Mouse (Mus musculus) cerebellum, postnatal 25 days (tissue): ENCODE data around the gene Manbal.

ENCODE experiments used
- DNase-seq, 2 experiments: peaks; one replicate each; pipeline ENCODE4 v3.0.0; 2021; ENCODE audit warnings: mixed read lengths in 2 of 2

The Manbal gene

DNA sequence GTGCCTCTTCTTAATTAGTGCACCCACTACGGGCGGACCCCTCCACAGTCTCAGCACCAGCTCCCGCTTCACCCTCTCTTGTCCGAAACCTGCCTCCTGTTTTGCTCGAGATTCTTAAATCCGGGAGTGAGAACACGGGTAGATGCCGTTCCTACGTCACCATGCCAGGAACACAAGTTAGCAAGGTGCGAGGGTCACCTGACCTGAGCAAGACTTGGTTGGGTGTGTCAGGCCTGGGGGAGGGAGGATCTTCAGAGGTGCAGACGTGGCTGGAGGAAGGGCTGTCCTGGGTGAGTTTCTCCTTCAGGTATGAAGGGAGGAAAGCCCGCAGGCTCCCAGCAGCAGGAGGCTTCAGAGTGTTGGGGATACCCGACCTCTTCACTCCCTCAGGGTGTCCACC is 50.8 kb downstream of the Manbal start, which contains the start of gene Src:
TSS of gene Src (plus strand) at position 239 of the 400 bp plus-strand sequence.
- no peak for DNase-seq

DNA sequence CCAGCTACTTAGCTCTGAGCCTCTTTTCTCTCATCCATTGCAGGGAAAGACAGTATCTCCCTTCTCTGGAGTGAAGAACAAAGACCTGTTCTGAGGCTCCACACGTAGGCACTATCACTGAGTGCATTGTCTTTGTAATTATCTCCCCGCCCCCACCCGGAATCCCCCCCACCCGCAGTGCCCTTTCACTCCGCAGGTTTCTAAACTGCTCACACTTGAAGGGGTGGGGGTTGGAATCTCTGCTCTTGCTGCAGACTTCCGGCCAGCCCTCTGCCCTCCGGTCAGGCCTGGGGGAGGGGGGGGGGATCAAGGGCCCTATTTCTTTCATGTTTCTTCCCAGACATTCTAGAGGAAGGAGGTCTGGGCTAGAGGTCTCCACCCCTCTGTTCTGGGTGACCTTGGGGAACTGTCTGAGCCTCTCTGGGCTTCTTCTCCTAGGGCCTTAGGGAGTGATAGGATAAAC is 51.2 kb downstream of the Manbal start:
- DNase-seq: no peak

DNA sequence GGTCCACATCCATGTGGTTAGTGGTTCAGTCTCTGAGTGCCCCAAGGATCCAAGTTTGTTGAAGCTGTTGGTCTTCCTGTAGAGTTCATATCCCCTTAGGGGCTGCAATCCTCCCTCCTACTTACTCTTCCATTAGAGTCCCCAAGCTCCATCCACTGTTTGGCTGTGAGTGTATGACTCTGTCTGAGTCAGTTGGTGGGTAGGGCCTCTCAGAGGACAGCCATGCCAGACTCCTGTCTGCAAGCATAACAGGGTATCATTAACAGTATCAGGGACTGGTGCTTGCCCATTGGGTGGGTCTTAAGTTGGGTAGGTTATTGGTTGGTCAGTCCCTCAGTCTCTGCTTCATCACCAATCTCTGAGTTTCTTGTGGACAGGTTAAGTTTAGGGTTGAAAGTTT is 52.1 kb downstream of the Manbal start:
- DNase-seq: no peak

DNA sequence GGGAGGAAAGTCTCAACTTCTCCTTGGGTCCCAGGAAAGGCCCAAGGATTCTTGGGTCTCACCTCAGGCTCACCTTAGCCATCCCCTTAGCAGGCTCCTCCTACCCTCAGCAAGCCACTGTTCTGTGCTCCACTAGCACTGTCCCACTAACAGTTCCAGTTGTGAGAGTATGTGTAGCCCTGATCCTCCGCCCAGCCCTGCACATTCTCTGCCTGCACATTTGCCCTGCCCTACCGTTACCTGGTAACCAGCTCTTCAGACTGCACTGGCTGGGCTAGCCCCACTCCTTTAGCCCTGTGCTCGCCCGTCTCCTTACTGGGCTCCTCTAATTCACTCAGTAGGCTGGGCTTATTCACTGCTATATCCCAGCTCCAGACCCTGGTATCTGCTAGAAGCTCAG is 53.0 kb downstream of the Manbal start:
- DNase-seq: no peak

DNA sequence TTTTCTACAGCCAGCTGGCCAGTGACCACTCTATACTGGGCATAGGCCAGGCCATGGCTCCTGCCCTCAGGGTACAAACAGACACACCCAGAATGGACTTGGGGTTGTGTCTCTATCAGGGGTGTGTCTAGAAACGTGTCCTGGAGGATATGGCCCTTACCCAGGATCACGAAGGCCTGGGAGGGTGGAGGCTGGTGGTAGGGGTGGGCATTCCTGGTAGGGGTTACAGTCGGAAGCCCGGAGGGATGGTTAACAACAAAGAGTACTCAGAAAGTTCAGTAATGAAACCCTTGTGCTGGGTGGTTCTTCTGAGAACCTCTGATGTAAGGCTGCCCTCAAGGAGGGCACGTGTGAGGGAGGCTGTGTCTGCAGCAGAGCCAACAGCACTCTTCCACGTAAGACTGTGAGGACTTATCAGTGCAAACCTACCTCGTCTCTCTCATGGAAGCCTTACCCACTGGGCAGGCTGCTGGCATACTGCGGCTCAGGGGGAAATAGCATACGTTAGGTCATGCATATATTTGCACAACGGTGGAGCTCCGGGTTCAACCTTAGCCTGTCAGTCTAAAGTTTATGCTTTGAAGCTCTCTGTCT is 54.8 kb downstream of the Manbal start:
- DNase-seq: no peak

DNA sequence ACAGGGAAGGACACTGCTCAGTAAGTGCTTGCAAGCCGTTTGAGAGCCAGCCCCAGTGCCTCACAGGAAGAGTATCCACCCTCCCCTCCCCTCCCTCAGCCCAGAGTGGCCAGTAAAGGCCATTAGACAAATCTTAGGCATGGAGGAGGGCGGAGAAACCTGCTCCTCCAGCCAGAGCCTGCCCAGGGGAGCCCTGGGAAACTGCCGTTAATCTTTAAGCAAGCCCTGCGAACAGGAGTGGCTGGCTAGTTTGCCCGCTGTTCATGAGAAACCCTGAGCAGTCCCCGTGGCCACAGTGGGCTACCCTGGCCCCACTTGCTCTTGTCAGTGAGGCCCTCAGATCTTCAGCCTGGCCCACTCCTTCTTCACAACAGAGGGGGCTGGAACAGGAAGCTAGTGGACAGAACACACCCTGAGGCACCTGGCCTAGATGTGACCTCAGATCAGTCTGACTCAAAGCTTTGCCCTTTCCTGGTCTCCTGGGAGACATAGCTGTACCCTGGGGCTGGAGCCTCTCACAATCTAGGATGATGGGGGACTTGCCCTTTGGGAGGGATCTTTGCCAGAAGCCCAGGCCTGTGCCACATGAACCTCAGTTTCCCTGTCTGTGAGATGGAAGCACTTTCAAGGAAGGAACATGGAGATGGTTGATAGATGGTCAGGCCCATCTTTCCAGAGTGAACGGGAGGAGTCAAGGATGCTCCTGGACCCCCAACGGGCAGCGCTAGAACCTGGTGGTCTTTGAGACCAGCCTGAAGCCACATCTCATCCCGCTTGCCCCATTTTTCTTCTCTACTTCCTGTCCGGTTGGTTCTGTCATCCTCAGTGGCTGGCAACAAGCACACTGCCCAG is 55.7 kb downstream of the Manbal start:
- no peak for DNase-seq

DNA sequence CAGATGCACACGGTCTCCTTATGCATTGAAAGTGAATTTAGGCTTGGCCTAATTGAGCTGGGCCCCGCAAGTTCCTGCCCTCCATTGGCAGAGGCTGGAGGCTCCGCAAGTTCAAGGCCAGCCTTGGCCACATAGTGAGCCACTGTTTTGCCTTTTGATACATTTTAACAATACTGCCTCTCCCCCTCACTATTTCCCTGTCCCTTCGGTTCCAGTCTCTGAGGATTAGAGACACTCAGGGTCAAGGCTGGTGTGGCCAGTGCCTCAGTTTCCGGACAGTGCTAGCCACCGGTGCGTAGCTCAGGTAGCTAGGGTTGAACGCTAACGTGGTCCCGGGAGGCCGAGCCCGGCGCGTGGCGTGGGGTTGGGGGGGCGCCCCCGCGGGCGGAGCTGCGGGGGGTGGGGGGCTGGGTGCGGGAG is 56.3 kb downstream of the Manbal start:
- DNase-seq: peak in 1 of 2 experiments; percentile 40

DNA sequence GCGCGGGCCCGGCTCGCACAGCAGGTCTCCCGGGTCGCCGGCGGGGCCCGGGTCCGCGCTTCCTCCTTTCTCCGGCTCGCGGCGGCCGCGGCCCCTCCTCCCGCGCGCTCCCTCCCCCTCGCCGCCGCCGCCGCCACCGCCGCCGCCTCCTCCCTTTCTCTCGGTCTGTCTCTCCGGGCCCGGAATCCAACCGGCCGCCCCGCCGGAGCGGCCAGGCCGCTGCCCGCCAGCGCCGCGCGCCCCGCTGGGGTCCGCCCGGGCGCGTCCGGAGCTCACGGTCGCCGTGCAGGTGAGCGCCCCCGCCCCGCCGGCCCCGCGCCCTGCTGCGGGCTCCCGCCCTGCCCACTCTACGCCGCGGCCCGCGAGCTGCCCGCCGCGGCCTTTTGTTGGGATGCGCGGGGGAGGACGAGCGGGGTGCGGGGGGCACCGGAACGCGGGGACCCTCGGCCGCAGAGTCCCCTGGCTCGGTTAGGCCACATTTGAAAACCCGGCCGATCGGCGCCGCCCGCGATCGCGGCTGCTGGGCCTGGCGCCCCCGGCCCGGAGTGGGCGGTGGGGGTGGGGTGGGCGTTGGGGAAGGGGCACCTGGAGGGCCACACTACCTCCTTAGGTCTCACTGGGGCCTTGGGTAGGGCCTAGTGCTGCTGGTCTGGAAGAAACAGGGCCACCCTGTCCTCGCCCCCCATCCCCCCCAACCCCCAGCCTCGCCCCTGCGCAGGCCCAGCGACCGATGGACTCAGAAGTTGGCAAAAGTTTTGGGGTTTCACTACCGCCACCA is 56.9 kb downstream of the Manbal start:
- peak; percentile 76 to 80 for DNase-seq

DNA sequence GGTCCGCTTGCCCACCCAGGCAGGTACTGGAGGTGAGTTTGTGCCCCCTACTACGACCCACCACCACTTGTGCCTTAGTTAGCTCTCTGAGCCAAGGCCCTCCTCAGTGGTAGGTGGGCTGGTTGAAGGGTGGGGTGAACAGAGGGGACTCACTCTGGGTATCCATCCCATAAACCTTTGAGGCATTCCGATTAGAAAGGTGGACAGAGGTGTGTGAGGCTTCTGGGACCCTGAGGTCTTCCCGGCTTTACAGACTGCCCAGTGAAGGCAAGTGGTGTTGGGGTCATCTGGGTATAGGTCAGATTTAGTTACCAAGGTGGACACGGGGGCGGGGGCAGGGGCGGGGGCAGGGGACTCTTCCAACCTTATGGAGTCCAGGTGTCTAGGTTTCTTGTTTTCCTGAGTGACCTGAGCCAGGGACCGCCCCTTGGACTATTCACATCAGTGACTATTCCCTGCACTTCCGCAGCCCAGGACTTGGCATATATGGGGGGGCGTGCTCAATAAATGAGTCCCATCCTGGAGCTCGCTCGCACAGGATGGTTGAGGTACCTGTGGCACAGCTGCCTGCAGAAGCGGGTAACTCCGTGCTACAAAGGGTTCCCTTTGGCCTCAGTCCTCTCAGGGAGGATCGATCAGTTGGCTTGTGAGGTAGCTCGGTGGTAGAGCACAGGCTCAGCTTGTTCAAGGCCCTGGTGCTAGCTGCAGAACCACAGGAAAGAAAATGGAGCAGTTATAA is 57.7 kb downstream of the Manbal start:
- DNase-seq: no peak

DNA sequence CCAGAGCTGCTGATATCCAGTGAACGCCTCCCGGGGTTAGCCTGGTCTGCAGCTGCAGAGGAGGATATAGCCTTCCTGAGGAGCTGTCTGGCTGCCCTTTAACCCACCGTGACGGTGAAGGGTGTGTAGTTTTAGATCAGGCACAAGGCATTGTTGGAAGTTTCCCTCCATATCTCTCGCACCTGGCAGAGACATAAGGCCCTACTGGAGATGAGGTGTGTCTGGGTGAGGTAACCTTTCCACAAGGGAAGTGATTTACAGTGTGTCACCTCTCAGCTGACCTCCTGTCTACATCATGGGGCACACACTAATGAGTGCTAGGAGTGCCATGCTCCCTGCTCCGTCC is 58.2 kb downstream of the Manbal start:
- DNase-seq: no peak

DNA sequence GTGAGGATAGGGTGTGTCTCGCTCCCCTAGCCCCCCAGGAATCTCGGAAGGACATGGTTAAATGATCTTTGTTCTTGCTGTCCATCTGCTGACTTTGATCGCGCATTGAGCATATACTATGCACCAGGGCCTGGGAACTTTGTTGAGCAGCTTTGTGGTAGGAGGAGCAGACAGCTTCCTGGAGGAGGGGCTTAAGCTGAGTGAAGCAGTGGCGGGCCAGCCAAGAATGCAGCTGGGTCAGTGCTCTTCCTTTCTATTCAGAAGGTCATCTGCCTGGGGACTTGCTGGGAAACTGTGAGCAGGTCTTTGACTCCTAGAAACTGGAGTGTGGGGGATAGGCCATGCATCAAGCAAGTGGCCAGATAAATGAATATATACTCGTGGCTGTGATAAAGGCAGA is 58.8 kb downstream of the Manbal start:
- no peak for DNase-seq

DNA sequence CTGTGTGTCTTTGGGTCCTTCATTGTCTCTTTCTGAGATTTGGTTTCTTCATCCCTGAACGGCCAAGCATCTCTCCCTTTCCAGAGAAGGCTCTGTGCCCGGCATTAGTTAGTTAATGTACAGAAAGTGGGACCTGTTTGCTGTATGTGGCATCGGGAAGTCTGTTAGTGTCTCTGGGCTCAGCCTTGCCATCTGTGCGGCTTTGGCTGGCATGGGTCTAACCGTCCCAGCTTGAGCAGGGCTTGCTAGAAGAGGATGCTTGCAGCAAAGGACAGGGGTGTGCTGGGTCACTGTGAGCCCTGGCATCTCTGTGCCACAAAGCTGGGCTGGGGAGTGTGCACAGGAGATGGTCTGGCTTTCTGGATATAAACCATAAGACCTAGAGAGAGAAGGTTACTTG is 59.8 kb downstream of the Manbal start:
- peak in 1 of 2 experiments; percentile 58 for DNase-seq

DNA sequence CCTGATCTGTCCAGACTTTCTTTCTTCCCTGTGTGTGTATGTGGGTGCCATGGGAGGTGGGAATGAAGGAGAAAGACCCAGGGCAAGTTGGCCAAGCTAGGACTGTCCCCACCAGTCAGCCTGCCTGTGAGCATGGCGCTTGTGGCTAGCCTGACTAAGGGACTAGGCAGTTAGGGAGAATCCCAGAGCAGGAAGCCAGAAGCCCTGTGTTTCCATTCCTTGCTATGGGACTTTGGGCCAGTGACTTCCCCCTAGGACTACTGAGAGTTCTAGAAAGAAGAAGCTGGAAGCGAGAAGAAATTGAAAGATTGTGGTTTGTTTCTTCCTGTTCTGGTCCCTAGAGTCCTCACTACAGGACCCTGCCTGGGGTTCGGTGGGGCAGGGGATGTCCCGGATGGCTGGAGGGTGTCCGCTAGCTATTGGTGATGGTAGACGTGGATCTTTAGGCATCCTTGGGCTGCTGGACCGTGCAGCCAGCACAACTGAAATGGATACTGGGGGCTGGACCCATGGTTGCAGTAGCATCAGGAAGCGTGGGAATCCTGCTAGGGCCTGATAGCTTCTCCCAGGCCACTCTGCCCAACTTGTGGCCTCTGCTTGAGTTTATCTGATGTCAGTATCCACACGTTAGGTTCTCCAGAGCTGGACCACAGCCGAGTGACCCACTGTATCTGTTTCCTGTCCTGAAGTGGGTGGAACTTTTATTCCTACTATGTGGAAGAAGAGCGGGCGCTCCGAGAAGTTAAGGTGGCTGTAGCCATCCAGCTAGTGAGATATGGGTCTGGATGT is 61.2 kb downstream of the Manbal start:
- no peak for DNase-seq

DNA sequence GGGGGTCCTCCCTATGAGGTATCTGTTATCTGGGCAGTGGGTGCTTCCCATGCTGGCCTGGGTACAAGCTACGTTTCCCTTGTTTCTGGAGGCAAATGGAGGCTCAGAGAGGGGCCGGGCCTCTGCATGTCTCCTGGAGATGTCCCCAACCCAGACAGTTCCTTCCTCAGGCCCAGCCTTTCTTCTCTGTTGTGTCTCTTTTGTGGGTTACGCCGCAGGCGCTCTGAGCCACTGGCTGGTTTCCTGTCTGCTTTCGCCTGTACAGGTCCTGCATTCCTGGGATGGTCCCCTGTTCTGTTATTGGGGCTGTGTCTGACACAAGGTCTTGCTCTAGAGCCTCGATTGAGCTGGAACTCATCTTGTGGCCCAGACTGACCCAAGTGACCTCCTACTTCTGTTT is 62.3 kb downstream of the Manbal start:
- no peak for DNase-seq

DNA sequence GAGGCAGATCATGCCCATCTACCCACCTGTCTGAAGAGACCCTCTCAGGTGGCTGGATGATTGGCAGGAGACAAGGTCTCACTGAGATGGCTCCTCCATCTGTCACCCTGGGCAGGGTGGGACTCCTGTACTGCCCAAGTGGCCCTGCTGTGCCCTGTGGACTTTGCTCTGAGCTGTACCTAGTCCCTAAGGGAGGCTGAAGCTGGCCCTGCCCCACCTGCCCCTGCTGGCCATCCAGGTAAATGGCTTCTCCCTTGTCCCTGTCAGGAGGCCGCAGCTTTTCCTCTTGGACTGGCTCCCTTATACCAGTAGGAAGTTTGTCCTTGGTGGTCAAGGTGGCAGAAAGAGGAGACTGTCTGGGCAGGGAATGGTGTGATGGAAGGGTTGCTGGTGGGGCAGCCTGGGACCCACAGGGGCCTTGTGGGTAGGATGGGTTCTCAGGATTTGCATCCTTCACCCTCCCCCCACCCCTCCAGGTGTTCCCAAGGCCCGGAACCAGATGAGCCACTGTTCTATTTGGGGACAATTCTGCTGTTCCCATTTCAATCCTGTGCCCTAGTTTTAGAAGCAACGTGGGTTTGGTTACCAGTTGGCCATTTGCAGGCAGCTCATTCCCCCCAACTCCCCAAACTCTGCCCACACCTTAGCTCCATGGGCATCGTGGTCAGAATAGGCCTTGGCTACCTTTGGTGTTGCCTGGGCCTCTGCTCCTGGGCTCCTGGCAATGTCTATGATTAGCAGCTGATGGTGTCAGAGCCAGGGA is 63.5 kb downstream of the Manbal start:
- peak in 1 of 2 experiments; percentile 27 for DNase-seq

DNA sequence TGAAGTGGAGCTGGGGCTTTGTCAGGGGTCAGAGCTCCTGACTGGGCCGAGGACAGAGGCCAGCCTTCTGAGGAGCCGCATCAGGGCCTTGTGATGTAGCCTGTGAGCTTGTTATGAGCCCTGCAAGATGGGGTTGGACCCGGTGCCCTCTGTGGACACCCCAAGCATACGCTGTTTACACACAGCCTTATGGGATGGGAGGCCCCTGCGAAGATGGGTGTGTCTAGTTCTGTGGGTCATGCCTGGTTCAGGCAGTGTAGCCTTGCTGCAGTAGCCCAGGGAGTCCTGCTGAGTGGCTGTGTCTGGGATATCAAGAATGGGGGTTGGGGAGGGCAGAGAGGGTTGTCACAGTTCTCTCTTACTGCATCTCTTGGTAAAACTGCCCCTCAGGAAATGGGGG is 64.5 kb downstream of the Manbal start:
- DNase-seq: no peak

DNA sequence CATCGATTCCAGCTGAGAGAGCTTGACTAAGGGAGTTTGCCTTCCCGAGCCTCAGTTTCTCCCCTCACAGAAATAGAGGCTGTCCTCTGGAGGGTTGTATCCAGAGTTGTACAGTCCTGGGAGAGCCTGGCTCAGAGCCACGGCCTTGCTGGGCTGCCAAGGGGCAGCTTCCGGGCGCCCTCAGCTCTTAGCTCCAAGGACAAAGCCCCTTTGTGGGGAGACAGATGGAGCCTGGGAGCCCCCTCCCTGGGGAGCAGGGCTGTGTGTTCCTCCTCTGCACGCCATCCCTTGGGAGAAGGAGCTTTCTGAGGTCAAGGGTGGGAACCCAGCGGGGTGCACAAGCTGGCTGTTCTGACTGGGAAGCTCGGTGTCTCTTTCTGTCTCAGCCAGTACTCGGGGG is 65.1 kb downstream of the Manbal start:
- DNase-seq: peak in 1 of 2 experiments; percentile 57

DNA sequence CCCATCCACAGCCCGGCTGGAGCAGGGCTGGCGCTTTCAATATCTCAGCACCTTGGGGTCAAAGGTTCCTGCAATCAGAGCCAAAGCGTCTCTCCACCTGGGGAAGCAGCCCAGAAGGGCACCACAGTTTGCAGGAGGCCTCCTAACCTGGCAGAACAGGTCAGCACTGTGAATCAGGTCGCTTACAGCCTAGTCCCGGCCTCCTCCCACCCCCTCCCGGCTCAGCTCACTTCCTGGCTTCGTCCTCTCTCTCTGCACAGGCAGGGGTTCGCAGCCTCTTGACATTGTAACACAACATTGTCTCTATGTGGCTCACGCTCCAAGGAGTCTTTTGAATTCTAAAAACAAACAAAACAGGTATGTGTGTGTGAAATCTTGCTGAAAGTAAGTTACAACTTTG is 66.6 kb downstream of the Manbal start:
- no peak for DNase-seq

DNA sequence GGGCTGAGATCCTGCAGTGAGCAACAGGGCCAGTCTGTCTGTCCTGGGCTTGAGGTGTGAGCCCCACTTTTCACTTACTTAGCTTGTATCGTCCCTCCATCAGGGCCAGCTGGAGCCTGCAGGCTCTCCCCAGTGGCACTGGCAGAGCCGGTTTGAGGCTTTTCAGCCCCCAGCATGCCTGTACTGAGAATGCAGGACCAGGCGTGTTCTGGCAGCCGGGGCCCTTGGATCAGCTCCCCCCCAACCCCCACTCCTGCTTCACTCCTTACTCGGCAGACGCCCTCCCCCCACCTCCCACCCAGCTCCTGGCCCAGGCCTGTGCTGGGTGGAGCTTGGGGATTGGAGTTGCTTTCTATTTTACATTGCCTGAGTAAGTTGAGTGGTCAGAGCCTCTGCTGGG is 67.1 kb downstream of the Manbal start:
- peak in 1 of 2 experiments; percentile 55 for DNase-seq

DNA sequence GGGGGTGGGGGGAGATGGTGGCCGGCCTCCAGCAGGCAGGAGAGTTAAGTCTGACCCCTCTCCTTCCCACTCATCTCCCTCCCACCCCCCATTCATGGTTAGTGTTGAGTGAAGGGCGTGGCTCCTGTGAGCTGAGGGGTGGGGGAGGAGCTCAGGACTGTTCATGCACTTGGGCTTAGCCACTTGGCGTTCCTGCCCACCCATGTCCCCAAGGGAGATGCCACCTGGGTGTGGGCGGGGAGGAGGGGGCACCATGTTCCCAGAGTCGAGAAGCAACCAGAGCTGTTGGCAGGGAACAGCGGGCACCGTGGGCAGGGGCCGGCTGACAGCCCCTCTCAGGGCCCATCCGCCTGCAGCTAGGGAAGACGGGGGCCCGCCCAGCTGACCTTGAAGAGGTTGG is 69.1 kb downstream of the Manbal start:
- no peak for DNase-seq

DNA sequence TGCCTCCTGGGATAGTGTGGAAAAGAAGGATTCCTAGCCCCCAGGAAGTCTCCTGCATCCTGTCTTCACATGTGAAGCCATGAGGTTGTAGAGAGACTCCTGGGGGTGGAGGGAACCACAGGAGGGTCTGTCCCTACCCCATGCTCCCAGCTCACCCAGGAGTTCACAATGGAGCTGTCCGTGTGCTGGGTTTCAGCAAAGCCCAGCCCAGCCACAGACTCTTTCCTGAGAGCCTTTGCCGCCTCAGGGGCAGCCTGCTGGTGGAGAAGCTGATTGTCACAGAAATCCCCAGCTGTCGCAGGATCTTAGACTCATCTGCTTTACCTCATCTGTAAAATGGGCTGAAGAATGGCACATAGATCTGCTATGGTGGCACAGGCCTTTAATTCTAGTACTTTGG is 69.7 kb downstream of the Manbal start:
- no peak for DNase-seq
